7 mouse cellular contexts compared by ENCODE assay signal in the genomic region with DNA sequence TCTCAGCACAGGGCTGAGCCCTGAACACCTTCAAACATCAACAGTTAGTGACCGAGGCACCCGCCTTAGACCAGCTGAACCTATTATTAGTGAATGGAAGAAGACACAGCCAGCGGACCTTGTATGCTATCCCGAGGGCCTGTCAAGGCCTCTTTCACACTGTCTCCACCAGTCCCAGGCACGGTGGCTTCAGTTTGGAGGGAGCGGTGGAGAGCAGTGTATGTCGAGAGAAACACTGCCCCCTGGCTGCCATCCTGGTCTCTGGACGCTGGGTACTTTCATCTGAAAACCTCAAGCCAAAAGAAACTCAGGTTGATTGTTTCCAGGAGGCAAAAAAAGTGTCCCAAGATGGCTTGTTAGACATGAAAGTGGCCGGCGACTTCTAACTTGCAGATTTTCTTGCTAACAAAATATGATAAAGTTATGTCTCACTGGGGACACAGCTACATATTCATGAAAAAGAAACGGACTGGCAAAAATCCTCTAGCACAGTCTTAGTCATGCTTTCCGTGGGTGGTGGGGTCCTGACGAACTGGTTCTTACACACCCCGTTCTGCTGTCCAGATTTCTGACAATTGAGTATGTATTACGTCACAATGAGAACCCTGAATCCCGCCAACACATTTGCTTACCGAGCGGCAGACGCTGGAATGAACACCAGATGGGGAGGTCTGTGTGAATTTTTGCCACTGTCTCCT. TPM values are rescaled to one million over a fixed set of nuclear protein-coding genes. Genes with fewer than 3 reads are reported as not detected.
DNase-seq lines count a peak whose midpoint lies in the region; ATAC-seq and TF ChIP-seq lines count a peak whose summit lies in the region.

No protein-coding gene starts in this region.

- no peak overlapping the region for H3K4me2 ChIP-seq in stomach, embryonic 15.5 days

- no peak overlapping the region for H3K4me3 ChIP-seq in E14TG2a.4 (replicated peaks; ENCODE audit: low read length)
- H3K4me3 ChIP-seq in stomach, embryonic 15.5 days (replicated peaks) = no peak overlapping the region

- peaks cover 78% of the 10 kb centered on the region for H3K9me3 ChIP-seq in E14TG2a.4 (ENCODE audit: low read length)
- H3K9me3 ChIP-seq in stomach, embryonic 15.5 days = no peaks in the 10 kb centered on the region

- peak; percentile 40; the same call in 1 of the 2 replicates for ATAC-seq in common myeloid progenitor, adult 5-6 weeks (replicated peaks; ENCODE audit: low read depth, poor library complexity, severe bottlenecking)
- ATAC-seq in megakaryocyte, adult 5-6 weeks (ENCODE audit: poor library complexity, severe bottlenecking) = 0 out of 2 replicates have a peak, but pooled peaks have one; percentile 37
- ATAC-seq in stomach, embryonic 15.5 days (ENCODE audit: insufficient read depth, low FRiP score, low read depth) = 0 out of 2 replicates have a peak, but pooled peaks have one; percentile 19

- no peaks in the 10 kb centered on the region for H3K36me3 ChIP-seq in E14TG2a.4 (ENCODE audit: insufficient read depth, low read length)
- H3K36me3 ChIP-seq in stomach, embryonic 15.5 days = no peaks in the 10 kb centered on the region

- WGBS in stomach, embryonic 15.5 days = 51% methylated on average over 19 of the region's 19 CpGs

- no peak overlapping the region for H3K27ac ChIP-seq in stomach, embryonic 15.5 days

- TF ChIP-seq CTCF in E14TG2a.4 (conservative IDR thresholded peaks at IDR 0.05; ENCODE audit: low read length) = 0 out of 2 replicates have a peak, but pooled peaks have one; percentile 13

- H3K4me1 ChIP-seq in E14TG2a.4 (replicated peaks; ENCODE audit: low read depth, low read length) = no peaks in the 10 kb centered on the region
- H3K4me1 ChIP-seq in stomach, embryonic 15.5 days = peaks cover 4% of the 10 kb centered on the region; the same call in 1 of the 2 replicates

- DNase-seq in adrenal gland, adult (ENCODE audit: inconsistent age in 2 of 2, low spot score in 1 of 2) = peak; percentile 72 to 89
- DNase-seq in heart, adult 9 months (ENCODE audit: low spot score in 2 of 2) = peak; percentile 29 to 62
- DNase-seq in layer of hippocampus, postnatal 10 days (ENCODE audit: low spot score in 2 of 2) = peak; percentile 71 to 77

- no peaks in the 10 kb centered on the region for H3K27me3 ChIP-seq in E14TG2a.4 (ENCODE audit: insufficient read depth, low read length)
- H3K27me3 ChIP-seq in stomach, embryonic 15.5 days (replicated peaks) = no peaks in the 10 kb centered on the region

- H3K9ac ChIP-seq in stomach, embryonic 15.5 days = no peak overlapping the region

RNA-seq across cellular contexts. Expression of gene Igfbp7, which starts 57.2 kb away (rescaled TPM):
- 1.8 and 2.7 TPM in 2 replicates for total RNA-seq in common myeloid progenitor, adult 5-6 weeks (2017)
- total RNA-seq in layer of hippocampus, postnatal 10 days (2021) = 10 to 100 TPM; 52.5 to 60.3 TPM
- total RNA-seq in megakaryocyte, adult 5-6 weeks (2015) = 3.6 and 4.5 TPM in 2 replicates
- 2.6 and 4.1 TPM in 2 replicates for total RNA-seq in megakaryocyte, adult 5-6 weeks (2017)
- 146 and 174 TPM in 2 replicates for polyA plus RNA-seq in stomach, embryonic 15.5 days (2015; fragmentation: Nextera tagmentation; extraction: Ambion mirVana)

Comparison
In these comparisons a context has a peak if more than half of its experiments do, and no peak if none do; other contexts are left out.
1. RNA of gene Igfbp7, which starts 57.2 kb away (total RNA-seq): 52.5 to 60.3 TPM in layer of hippocampus, postnatal 10 days; 2.6 to 4.5 TPM in megakaryocyte, adult 5-6 weeks and 1.8 to 2.7 TPM in common myeloid progenitor, adult 5-6 weeks; every median in the first group is over 4 times any median in the second.
2. Peak in every context shown above with its lines, with median percentiles within 50 percentile points of each other: DNase-seq and ATAC-seq.